Mouse (Mus musculus) testis, adult 2 months (tissue): Measurements from ENCODE around the gene Dcun1d4. TPM values are rescaled to one million over a fixed set of nuclear protein-coding genes. Genes with fewer than 3 reads are reported as not detected.

Experiments used
- H3K27ac ChIP-seq: fragments of 200-500 bp; 2 replicates; pipeline ENCODE4 v1.5.1; 2012; ENCODE audit warnings: low read depth, low read length; ENCODE audit not compliant: control insufficient read depth, insufficient read depth
- H3K27me3 ChIP-seq: fragments of 200-500 bp; 2 replicates; pipeline ENCODE4 v1.6.1; 2012; ENCODE audit warnings: mild to moderate bottlenecking, low read length, moderate library complexity; ENCODE audit not compliant: control insufficient read depth, insufficient read depth
- H3K36me3 ChIP-seq: fragments of 200-500 bp; 2 replicates; pipeline ENCODE4 v1.6.1; 2012; ENCODE audit warnings: mild to moderate bottlenecking, low read length; ENCODE audit not compliant: control insufficient read depth, insufficient read depth
- H3K4me1 ChIP-seq: fragments of 200-500 bp; 2 replicates; pipeline ENCODE4 v1.6.1; 2012; ENCODE audit warnings: low read length; ENCODE audit not compliant: control insufficient read depth, insufficient read depth
- H3K4me3 ChIP-seq: fragments of 200-500 bp; 2 replicates; pipeline ENCODE4 v1.5.1; 2012; ENCODE audit warnings: low read depth, mild to moderate bottlenecking, low read length, moderate library complexity, mixed read lengths; ENCODE audit not compliant: control insufficient read depth
- CTCF ChIP-seq: fragments of 200-500 bp; IDR thresholded peaks from 2 replicates; pipeline ENCODE4 v1.5.1; 2012; ENCODE audit warnings: low read depth, mild to moderate bottlenecking, inconsistent platforms, low read length, moderate library complexity; ENCODE audit not compliant: control insufficient read depth, insufficient read depth, insufficient replicate concordance
- POLR2A ChIP-seq: fragments of 200-500 bp; IDR thresholded peaks from 2 replicates; pipeline ENCODE4 v1.6.1; 2012; ENCODE audit warnings: low read depth, mild to moderate bottlenecking, inconsistent platforms, low read length, moderate library complexity; ENCODE audit not compliant: control insufficient read depth
- polyA plus RNA-seq: library from polyadenylated mRNA; depleted of rRNA; stranded (reverse); fragments of >200 nt; gene quantifications from 2 replicates; pipeline ENCODE4 v1.2.3, GENCODE M21; 2012

Gene Dcun1d4
- polyA plus RNA-seq, 1 experiment = 44.8 TPM

DNA sequence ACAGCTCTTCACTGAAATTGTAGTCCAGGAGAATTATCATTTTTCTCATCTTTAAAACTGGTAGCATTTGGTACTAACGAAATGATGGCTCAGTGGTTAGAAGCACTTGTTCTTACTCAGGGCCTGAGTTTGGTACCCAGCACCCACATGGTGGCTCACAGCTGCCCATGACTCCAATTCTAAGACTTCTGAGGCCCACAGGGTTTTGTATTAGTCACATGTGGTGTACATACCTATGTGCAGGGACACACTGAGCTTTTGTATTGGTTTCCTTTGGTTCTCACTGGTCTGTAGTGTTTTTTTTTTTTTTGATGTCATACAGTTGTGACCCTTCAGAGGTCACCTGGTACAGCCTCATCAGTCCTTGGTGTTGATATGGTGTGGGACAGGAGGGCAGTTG, 68.0 kb downstream of the Dcun1d4 start:
- no peaks in the 10 kb centered on the region for H3K27me3 ChIP-seq
- no peak overlapping the region for H3K4me3 ChIP-seq
- H3K4me1 ChIP-seq = no peaks in the 10 kb centered on the region
- TF ChIP-seq CTCF (no peak), POLR2A (no peak)
- no peaks in the 10 kb centered on the region; the same call in 1 of the 2 replicates for H3K36me3 ChIP-seq
- H3K27ac ChIP-seq = no peak overlapping the region

DNA sequence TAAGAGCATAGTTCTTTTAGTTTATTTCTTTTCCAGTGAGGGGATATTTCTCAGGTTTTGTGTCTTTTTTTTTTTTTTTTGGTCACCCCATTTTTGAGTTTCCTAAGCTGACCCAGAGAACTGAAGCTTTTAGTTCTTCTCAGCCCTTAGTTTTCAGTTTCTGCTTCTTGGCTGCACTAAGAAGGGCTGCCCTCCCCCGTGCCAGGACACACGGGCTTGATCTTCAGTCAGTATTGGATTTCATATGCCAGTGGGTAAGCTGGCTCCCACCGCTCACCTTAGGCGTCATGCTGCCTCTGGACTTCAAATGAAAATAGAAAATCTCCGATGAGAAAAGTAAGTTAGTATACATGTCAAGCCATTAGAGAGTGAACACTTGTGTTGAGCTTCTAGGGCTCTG, 71.0 kb downstream of the Dcun1d4 start:
- H3K27me3 ChIP-seq = no peaks in the 10 kb centered on the region
- H3K36me3 ChIP-seq = no peaks in the 10 kb centered on the region
- no peak for TF ChIP-seq POLR2A
- TF ChIP-seq CTCF = no peak
- no peak overlapping the region for H3K27ac ChIP-seq
- no peak overlapping the region for H3K4me3 ChIP-seq
- no peaks in the 10 kb centered on the region for H3K4me1 ChIP-seq

DNA sequence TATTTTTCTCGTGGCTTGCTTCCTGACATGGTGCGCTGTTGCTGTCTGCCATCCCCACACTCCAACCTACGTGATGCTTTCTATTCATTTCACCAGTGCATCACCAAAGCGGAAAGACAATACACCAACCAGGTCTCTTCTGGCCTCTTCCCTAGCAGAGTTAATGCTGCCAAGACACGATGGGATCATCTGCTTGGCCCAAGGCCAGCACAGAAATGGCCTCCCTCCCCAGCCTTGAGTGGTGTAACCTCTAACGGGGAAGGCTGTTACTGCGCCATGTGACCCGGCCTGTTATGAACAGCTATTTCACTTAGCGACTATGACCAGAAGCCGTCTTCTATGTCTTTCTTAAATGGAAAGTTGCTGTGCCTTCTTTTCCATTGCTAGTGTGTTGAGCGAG, 73.1 kb downstream of the Dcun1d4 start:
- no peaks in the 10 kb centered on the region for H3K27me3 ChIP-seq
- no peaks in the 10 kb centered on the region for H3K36me3 ChIP-seq
- TF ChIP-seq POLR2A (no peak), CTCF (no peak)
- no peak overlapping the region for H3K27ac ChIP-seq
- H3K4me1 ChIP-seq = no peaks in the 10 kb centered on the region
- no peak overlapping the region for H3K4me3 ChIP-seq

DNA sequence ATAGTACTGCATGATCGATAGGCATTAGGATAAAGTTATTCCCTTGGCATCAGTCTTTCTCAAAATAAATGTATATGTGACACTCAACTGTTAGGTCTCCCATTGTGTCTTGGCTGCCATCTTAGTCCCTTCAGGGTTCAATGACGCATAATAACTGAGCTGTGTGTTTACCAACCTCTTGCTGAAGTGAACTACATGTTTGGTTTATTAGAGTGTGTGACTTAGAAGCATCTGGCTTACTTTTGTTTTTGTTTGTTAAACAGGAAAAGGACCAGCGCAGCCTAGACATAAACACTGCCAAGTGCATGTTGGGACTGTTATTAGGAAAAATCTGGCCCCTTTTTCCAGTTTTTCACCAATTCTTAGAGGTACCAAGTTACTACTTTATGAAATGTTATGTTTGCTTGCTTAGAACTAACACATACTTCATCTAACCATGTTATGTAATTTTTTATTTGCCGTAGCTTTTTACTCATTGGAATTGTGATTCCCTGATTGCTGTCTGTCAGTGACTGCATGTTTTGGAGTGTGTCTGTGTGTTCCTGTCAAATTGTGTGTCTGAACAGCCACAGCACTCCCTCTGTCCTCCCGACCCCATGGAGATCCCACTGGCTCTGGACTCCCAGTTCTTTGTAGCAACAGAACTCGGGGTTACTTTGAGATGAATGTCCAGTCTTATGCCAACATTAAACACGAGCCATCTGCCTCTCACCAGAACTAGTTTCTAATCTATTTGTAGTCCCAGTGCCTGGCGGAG, 74.5 kb downstream of the Dcun1d4 start:
- H3K27ac ChIP-seq = no peak overlapping the region
- no peaks in the 10 kb centered on the region for H3K27me3 ChIP-seq
- H3K36me3 ChIP-seq = no peaks in the 10 kb centered on the region
- H3K4me1 ChIP-seq = no peaks in the 10 kb centered on the region
- no peak for TF ChIP-seq CTCF
- TF ChIP-seq POLR2A = no peak
- H3K4me3 ChIP-seq = no peak overlapping the region

DNA sequence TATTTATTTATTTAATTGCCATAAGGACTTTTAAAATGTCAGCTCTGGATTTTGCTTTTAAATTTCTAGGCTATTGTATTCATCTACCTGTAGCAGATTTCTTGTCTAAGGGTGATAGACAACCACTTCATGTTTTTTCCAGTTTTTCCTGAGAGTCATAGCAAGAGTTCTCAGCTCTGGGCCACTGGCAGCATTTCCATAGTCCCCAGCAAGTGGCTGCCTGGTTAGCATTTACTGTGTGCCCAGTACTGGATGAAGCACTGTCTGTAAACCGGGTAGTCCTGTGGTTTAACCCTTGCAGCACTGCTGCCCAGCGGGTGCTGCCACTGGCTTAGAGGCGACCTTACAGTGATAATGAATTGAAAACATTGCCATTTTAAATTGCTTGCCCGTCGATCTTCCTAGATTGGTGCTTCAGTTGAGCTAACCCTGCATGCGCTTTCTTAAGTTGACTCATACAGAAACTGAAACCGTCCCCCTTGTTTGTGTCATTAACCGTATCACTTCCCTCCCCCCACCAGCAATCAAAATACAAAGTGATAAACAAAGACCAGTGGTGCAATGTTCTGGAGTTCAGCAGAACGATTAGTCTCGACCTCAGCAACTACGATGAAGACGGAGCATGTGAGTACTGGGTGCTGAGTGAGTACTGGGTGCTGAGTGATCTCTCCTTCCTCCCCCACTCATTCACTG, 76.1 kb downstream of the Dcun1d4 start:
- Histone ChIP-seq H3K36me3 (no peaks in the 10 kb centered on the region), H3K27ac (no peak overlapping the region), H3K4me1 (no peaks in the 10 kb centered on the region), H3K4me3 (no peak overlapping the region), H3K27me3 (no peaks in the 10 kb centered on the region)
- TF ChIP-seq CTCF (no peak), POLR2A (no peak)

DNA sequence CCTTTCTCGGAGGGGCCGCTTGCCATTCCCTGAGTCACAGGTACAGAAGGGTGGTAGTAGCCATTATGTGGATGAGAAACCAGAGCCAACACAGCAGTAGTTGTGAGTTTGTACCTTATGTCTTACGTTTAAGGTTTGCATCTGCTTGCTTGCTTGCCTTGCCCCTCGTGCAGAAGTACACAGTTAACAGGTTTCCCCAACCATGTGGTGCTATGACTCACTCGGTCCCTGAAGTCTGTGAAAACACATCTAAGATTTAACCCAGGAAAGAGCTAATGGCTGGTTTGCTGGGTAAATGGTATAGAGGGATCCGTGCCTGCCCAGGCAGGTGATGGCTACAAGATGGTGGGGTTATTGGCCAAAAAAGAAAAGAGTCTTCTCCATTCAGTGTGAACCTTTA, 78.0 kb downstream of the Dcun1d4 start:
- TF ChIP-seq POLR2A (no peak), CTCF (no peak)
- H3K27ac ChIP-seq = no peak overlapping the region
- no peaks in the 10 kb centered on the region for H3K36me3 ChIP-seq
- H3K27me3 ChIP-seq = no peaks in the 10 kb centered on the region
- no peaks in the 10 kb centered on the region for H3K4me1 ChIP-seq
- no peak overlapping the region for H3K4me3 ChIP-seq

DNA sequence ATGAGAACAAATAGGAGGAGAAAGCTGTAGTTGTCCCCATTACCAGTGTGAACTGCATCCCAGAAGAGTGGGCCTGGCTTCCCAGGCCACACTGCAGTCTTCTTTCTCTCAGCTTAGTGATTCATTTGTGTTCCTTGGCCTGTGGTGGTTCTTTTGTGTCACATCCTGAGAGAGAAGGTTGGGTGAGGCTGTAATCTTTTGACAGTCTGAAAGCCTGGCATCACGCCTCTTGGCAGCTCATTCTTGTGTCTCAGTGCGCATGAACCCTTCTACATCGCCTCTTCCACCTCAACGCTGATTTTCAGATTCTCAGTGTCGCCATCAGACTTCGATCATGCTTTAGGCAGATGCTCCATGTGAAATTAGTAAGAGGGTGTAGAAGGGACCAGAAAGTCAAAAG, 83.2 kb downstream of the Dcun1d4 start:
- no peaks in the 10 kb centered on the region for H3K27me3 ChIP-seq
- H3K27ac ChIP-seq = no peak overlapping the region
- H3K36me3 ChIP-seq = no peaks in the 10 kb centered on the region
- H3K4me3 ChIP-seq = no peak overlapping the region
- TF ChIP-seq POLR2A = no peak
- TF ChIP-seq CTCF = no peak
- H3K4me1 ChIP-seq = no peaks in the 10 kb centered on the region
